12 mouse cellular contexts compared by ENCODE assay signal in genomic region chr7:48790117-48790516, GRCm38 (mm10). TPM values are rescaled to one million over a fixed set of nuclear protein-coding genes. Genes with fewer than 3 reads are reported as not detected.
A peak's percentile ranks its signal among the peaks of the same experiment; 100 is the strongest.
DNase-seq lines count a peak whose midpoint lies in the region; ATAC-seq and TF ChIP-seq lines count a peak whose summit lies in the region.
"Had no signal": no experiment of that assay in that cellular context is flagged by ENCODE, and none has a peak within 500 bp of the region (broad histone marks: within the 10 kb centered on the region; RNA-seq: fewer than 3 reads in every experiment).

No protein-coding gene starts in this region.

- WGBS in kidney, embryonic 15.5 days = 43% methylated on average over 4 of the region's 4 CpGs
- 41% methylated on average over 4 of the region's 4 CpGs for WGBS in neural tube, embryonic 13.5 days

- TF ChIP-seq POLR2A in brain, embryonic 14.5 days (IDR thresholded peaks at IDR 0.05; ENCODE audit: borderline replicate concordance, extremely low read depth, insufficient read depth, insufficient read length, poor library complexity, severe bottlenecking) = no peak

- no peak overlapping the region for H3K9ac ChIP-seq in kidney, embryonic 15.5 days
- peak overlapping the region; percentile 88 for H3K9ac ChIP-seq in neural tube, embryonic 13.5 days

- no peaks in the 10 kb centered on the region for H3K9me3 ChIP-seq in kidney, embryonic 15.5 days (replicated peaks)
- H3K9me3 ChIP-seq in neural tube, embryonic 13.5 days = no peaks in the 10 kb centered on the region

- peaks cover 8% of the 10 kb centered on the region; the same call in 1 of the 2 replicates for H3K36me3 ChIP-seq in kidney, embryonic 15.5 days
- no peaks in the 10 kb centered on the region for H3K36me3 ChIP-seq in neural tube, embryonic 13.5 days

- no peak for TF ChIP-seq CTCF in brain, embryonic 14.5 days (IDR thresholded peaks at IDR 0.05; ENCODE audit: borderline replicate concordance, extremely low read depth, insufficient read depth, insufficient read length)

- ATAC-seq in kidney, embryonic 15.5 days (replicated peaks; ENCODE audit: low FRiP score) = no peak
- no peak for ATAC-seq in neural tube, embryonic 13.5 days (ENCODE audit: low read depth)

- H3K4me3 ChIP-seq in kidney, embryonic 15.5 days (replicated peaks) = peak overlapping the region; percentile 12
- peak overlapping the region; percentile 87 for H3K4me3 ChIP-seq in neural tube, embryonic 13.5 days

- peak overlapping the region; percentile 66 for H3K4me2 ChIP-seq in kidney, embryonic 15.5 days
- H3K4me2 ChIP-seq in neural tube, embryonic 13.5 days = peak overlapping the region; percentile 73

- no peak for DNase-seq in kidney, postnatal 14 days
- peak; percentile 12 for DNase-seq in brain, embryonic 14.5 days (ENCODE audit: low read depth)
- DNase-seq in induced T-regulatory cell, adult 2 months (ENCODE audit: low read depth) = peak; percentile 60
- no peak for DNase-seq in left cerebral cortex, adult 11 months (ENCODE audit: low spot score)
- DNase-seq in embryo, embryonic 11 days = no peak
- DNase-seq in kidney, adult 8-10 months = no peak
- DNase-seq: cerebellum, postnatal 36 days; kidney, adult 18-20 months had no signal

- no peak overlapping the region for H3K27ac ChIP-seq in kidney, embryonic 15.5 days
- H3K27ac ChIP-seq in neural tube, embryonic 13.5 days (replicated peaks) = no peak overlapping the region

- no peaks in the 10 kb centered on the region for H3K27me3 ChIP-seq in kidney, embryonic 15.5 days
- H3K27me3 ChIP-seq in neural tube, embryonic 13.5 days = no peaks in the 10 kb centered on the region
- H3K27me3 ChIP-seq: Patski had no signal

- peaks cover 18% of the 10 kb centered on the region for H3K4me1 ChIP-seq in kidney, embryonic 15.5 days
- H3K4me1 ChIP-seq in neural tube, embryonic 13.5 days (replicated peaks) = peaks cover 28% of the 10 kb centered on the region

RNA-seq across cellular contexts. Expression of gene Zdhhc13, which starts 1.3 kb away (rescaled TPM):
- polyA plus RNA-seq in kidney, embryonic 15.5 days (2015; fragmentation: Nextera tagmentation; extraction: Ambion mirVana) = 39.3 and 43.5 TPM in 2 replicates
- polyA plus RNA-seq in brain, embryonic 14.5 days (2012; rRNA removed) = 33.5 and 45.8 TPM in 2 replicates
- 39.8 and 41.2 TPM in 2 replicates for polyA plus RNA-seq in neural tube, embryonic 13.5 days (2015; fragmentation: Nextera tagmentation; extraction: Ambion mirVana)

RNA-seq across cellular contexts. Expression of gene Csrp3, which starts 57.7 kb away (rescaled TPM):
- 4.9 and 11.3 TPM in 2 replicates for polyA plus RNA-seq in kidney, embryonic 15.5 days (2015; fragmentation: Nextera tagmentation; extraction: Ambion mirVana)
- polyA plus RNA-seq in brain, embryonic 14.5 days (2012; rRNA removed) = 0.19 TPM in 1 of 2 replicates, not detected in the other
- polyA plus RNA-seq in neural tube, embryonic 13.5 days (2015; fragmentation: Nextera tagmentation; extraction: Ambion mirVana) = 3.1 and 3.5 TPM in 2 replicates
- polyA plus RNA-seq: Patski; urinary bladder, adult 2 months had no signal

Comparison
In these comparisons a context has a peak if more than half of its experiments do, and no peak if none do; other contexts are left out.
1. DNase-seq: peak in brain, embryonic 14.5 days (single experiment) and induced T-regulatory cell, adult 2 months (single experiment); none in kidney, postnatal 14 days (single experiment), left cerebral cortex, adult 11 months (single experiment), embryo, embryonic 11 days (single experiment) and kidney, adult 8-10 months (0 of 2).